Mouse (Mus musculus) liver, adult 2 months (tissue): ENCODE results near the gene Lypd9.

Experiments
- CTCF ChIP-seq: fragments of 200-500 bp; IDR thresholded peaks from 2 replicates; pipeline ENCODE4 v1.5.1; 2011; ENCODE audit warnings: low read depth, low read length, control low read depth
- POLR2A ChIP-seq: fragments of 200-500 bp; IDR thresholded peaks from 2 replicates; pipeline ENCODE4 v1.6.1; 2011; ENCODE audit warnings: low read length, control low read depth; ENCODE audit not compliant: insufficient read depth; ENCODE audit errors: extremely low read depth

DNA sequence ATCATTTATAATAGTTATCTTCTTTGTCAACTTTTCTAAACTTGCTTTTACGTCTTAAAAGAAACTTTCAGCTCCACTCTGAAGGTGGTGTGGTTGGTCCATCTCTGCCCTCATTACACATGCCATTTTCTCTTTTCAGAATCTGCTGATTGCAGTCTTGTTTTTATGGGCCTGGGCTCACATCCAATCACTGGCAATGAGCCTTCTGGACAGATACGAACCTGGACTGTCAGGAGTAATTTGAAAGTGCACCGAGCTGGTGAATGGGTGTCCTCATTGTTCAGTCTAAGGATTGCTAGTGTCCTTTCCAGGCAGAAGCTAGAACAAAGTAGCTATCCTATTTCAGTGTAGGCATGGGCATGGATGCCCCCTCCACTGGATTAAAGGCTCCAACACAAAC lies 44.7 kb downstream of the Lypd9 start:
- TF ChIP-seq CTCF (no peak), POLR2A (no peak)
